Comparison of ENCODE assay signal across 8 mouse cellular contexts in genomic region chr9:54068032-54068649, GRCm38 (mm10). TPM values are rescaled to one million over a fixed set of nuclear protein-coding genes. Genes with fewer than 3 reads are reported as not detected.
DNase-seq lines count a peak whose midpoint lies in the region; ATAC-seq lines count a peak whose summit lies in the region.

Gene Tnfaip8l3 (minus strand): TSS chr9:54068388.

- H3K4me1 ChIP-seq in embryonic facial prominence, embryonic 11.5 days (ENCODE audit: control insufficient read depth, insufficient read depth, low read length) = no peaks in the 10 kb centered on the region
- peaks cover 12% of the 10 kb centered on the region for H3K4me1 ChIP-seq in heart, embryonic 16.5 days (ENCODE audit: control insufficient read depth, insufficient read depth, low read length)
- H3K4me1 ChIP-seq in lung, embryonic 15.5 days = peaks cover 9% of the 10 kb centered on the region; the same call in 1 of the 2 replicates

- H3K4me2 ChIP-seq in embryonic facial prominence, embryonic 11.5 days (ENCODE audit: low read depth, low read length) = peak within 1 kb of the TSS; percentile 97
- H3K4me2 ChIP-seq in heart, embryonic 16.5 days (ENCODE audit: low read depth, low read length) = peak within 1 kb of the TSS; percentile 98
- H3K4me2 ChIP-seq in lung, embryonic 15.5 days = peak within 1 kb of the TSS; percentile 95

- H3K27ac ChIP-seq in embryonic facial prominence, embryonic 11.5 days (replicated peaks; ENCODE audit: low read depth, low read length) = no peak within 1 kb of the TSS
- H3K27ac ChIP-seq in heart, embryonic 16.5 days (ENCODE audit: low read length) = no peak within 1 kb of the TSS
- H3K27ac ChIP-seq in lung, embryonic 15.5 days = no peak within 1 kb of the TSS

- peak; percentile 84 for ATAC-seq in embryonic facial prominence, embryonic 11.5 days (replicated peaks; ENCODE audit: insufficient number of reproducible peaks, low FRiP score, low TSS enrichment, low read depth)
- ATAC-seq in heart, embryonic 16.5 days (replicated peaks; ENCODE audit: extremely low read depth, insufficient read depth, low FRiP score) = peak; percentile 77
- peak; percentile 66 for ATAC-seq in lung, embryonic 15.5 days (ENCODE audit: borderline replicate concordance, extremely low read depth, low FRiP score, low TSS enrichment)

- H3K27me3 ChIP-seq in embryonic facial prominence, embryonic 11.5 days (ENCODE audit: control insufficient read depth, insufficient read depth, low read length) = peaks cover 10% of the 10 kb centered on the region
- H3K27me3 ChIP-seq in heart, embryonic 16.5 days (ENCODE audit: control insufficient read depth, insufficient read depth, low read length) = peaks cover 27% of the 10 kb centered on the region
- peaks cover 34% of the 10 kb centered on the region for H3K27me3 ChIP-seq in lung, embryonic 15.5 days

- under 1% methylated on average over 23 of the region's 35 CpGs for WGBS in embryonic facial prominence, embryonic 11.5 days
- 0% methylated on average over 35 of the region's 35 CpGs for WGBS in heart, embryonic 16.5 days
- under 1% methylated on average over 35 of the region's 35 CpGs for WGBS in lung, embryonic 15.5 days

- DNase-seq in layer of hippocampus, adult 11-12 months (ENCODE audit: low spot score) = peak; percentile 32
- no peak for DNase-seq in layer of hippocampus, adult 9-10 months (ENCODE audit: low spot score)
- peak; percentile 52 for DNase-seq in embryonic facial prominence, embryonic 11.5 days (ENCODE audit: low spot score)
- DNase-seq in kidney, postnatal 25 days = peak; percentile 45 to 73
- DNase-seq in ovary, postnatal 14 days (ENCODE audit: low spot score) = peak; percentile 24
- DNase-seq in thymus, postnatal 25 days = no peak

- no peaks in the 10 kb centered on the region for H3K9me3 ChIP-seq in embryonic facial prominence, embryonic 11.5 days (replicated peaks; ENCODE audit: control insufficient read depth, low read length)
- no peaks in the 10 kb centered on the region for H3K9me3 ChIP-seq in heart, embryonic 16.5 days (replicated peaks; ENCODE audit: control insufficient read depth, low read length)
- H3K9me3 ChIP-seq in lung, embryonic 15.5 days = no peaks in the 10 kb centered on the region

- H3K36me3 ChIP-seq in embryonic facial prominence, embryonic 11.5 days (replicated peaks; ENCODE audit: control insufficient read depth, insufficient read depth, low read depth, low read length) = no peaks in the 10 kb centered on the region
- H3K36me3 ChIP-seq in heart, embryonic 16.5 days (ENCODE audit: control insufficient read depth, insufficient read depth) = no peaks in the 10 kb centered on the region
- no peaks in the 10 kb centered on the region for H3K36me3 ChIP-seq in lung, embryonic 15.5 days

- peak within 1 kb of the TSS; percentile 65 for H3K9ac ChIP-seq in embryonic facial prominence, embryonic 11.5 days (replicated peaks; ENCODE audit: low read length)
- H3K9ac ChIP-seq in heart, embryonic 16.5 days (ENCODE audit: low read length) = peak within 1 kb of the TSS; percentile 66
- H3K9ac ChIP-seq in lung, embryonic 15.5 days = peak within 1 kb of the TSS; percentile 44

- H3K4me3 ChIP-seq in embryonic facial prominence, embryonic 11.5 days (ENCODE audit: low read depth, low read length) = peak within 1 kb of the TSS; percentile 51
- H3K4me3 ChIP-seq in heart, embryonic 16.5 days (ENCODE audit: low read length) = peak within 1 kb of the TSS; percentile 65
- peak within 1 kb of the TSS; percentile 48 for H3K4me3 ChIP-seq in lung, embryonic 15.5 days

RNA-seq across cellular contexts. Expression of gene Tnfaip8l3, which starts in this region (rescaled TPM):
- 0.04 TPM in 1 of 2 replicates, not detected in the other for polyA plus RNA-seq in embryonic facial prominence, embryonic 11.5 days (2014; fragmentation: Nextera tagmentation; extraction: Ambion mirVana)
- polyA plus RNA-seq in heart, embryonic 16.5 days (2015; fragmentation: Nextera tagmentation; extraction: Ambion mirVana) = 0.42 and 0.45 TPM in 2 replicates
- polyA plus RNA-seq in lung, embryonic 15.5 days (2015; fragmentation: Nextera tagmentation; extraction: Ambion mirVana) = 0.59 and 0.70 TPM in 2 replicates

Comparison
In these comparisons a context has a peak if more than half of its experiments do, and no peak if none do; other contexts are left out.
1. DNase-seq: peak in layer of hippocampus, adult 11-12 months (single experiment), kidney, postnatal 25 days (2 of 2) and ovary, postnatal 14 days (single experiment); none in layer of hippocampus, adult 9-10 months (single experiment) and thymus, postnatal 25 days (single experiment).
2. Peak in DNase-seq, ATAC-seq, H3K4me3 ChIP-seq, H3K9ac ChIP-seq and H3K4me2 ChIP-seq in embryonic facial prominence, embryonic 11.5 days; RNA of the gene not detected or under 1 TPM.
3. Peak in ATAC-seq, H3K4me3 ChIP-seq, H3K9ac ChIP-seq and H3K4me2 ChIP-seq in heart, embryonic 16.5 days; RNA of the gene not detected or under 1 TPM.
4. Peak in ATAC-seq, H3K4me3 ChIP-seq, H3K9ac ChIP-seq and H3K4me2 ChIP-seq in lung, embryonic 15.5 days; RNA of the gene not detected or under 1 TPM.
5. Peak in every context shown above with its lines, with median percentiles within 50 percentile points of each other: ATAC-seq, H3K4me2 ChIP-seq, H3K4me3 ChIP-seq and H3K9ac ChIP-seq.